Mouse (Mus musculus): ENCODE data around the gene Arfgef2. TPM values are rescaled to one million over a fixed set of nuclear protein-coding genes. Genes with fewer than 3 reads are reported as not detected.

Arfgef2 gene
- polyA plus RNA-seq, 1 experiment, result 8.4 TPM

DNA sequence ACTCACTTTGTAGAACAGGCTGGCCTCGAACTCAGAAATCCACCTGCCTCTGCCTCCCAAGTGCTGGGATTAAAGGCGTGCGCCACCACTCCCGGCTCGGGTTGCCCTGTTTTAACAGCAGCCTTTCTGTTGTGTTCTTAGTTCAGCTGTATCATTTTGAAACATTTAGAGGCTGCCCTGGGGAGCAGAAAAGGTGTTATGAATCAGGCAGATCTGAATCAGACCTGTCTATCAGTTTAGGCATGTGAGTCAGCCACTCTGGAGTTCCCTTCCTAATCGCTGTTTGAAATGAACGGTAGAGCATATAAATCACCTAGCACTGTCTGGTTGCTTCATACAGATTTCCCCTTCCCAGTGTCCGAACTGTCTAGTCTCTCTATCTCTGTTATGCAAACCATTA is 105.1 kb downstream of the Arfgef2 start:
- H3K79me2 ChIP-seq (ENCODE audit: control insufficient read depth, insufficient read depth), result peaks cover 92% of the 10 kb centered on the region
- no peak overlapping the region for H3ac ChIP-seq (ENCODE audit: control insufficient read depth, insufficient read length)
- no peaks in the 10 kb centered on the region for H3K36me3 ChIP-seq (ENCODE audit: control insufficient read depth, insufficient read depth)
- no peak for TF ChIP-seq USF1 (IDR thresholded peaks at IDR 0.05; ENCODE audit: low read depth)
- no peak for TF ChIP-seq CEBPB (IDR thresholded peaks at IDR 0.05; ENCODE audit: insufficient read depth, poor library complexity, severe bottlenecking)
- TF ChIP-seq POLR2A (IDR thresholded peaks at IDR 0.05; ENCODE audit: insufficient read length, low read depth), result no peak
- no peak overlapping the region for H3K4me2 ChIP-seq (ENCODE audit: low read depth)
- no peaks in the 10 kb centered on the region for H3K27me3 ChIP-seq (ENCODE audit: control insufficient read depth, insufficient read depth, insufficient read length)
- H3K4me3 ChIP-seq, result no peak overlapping the region

DNA sequence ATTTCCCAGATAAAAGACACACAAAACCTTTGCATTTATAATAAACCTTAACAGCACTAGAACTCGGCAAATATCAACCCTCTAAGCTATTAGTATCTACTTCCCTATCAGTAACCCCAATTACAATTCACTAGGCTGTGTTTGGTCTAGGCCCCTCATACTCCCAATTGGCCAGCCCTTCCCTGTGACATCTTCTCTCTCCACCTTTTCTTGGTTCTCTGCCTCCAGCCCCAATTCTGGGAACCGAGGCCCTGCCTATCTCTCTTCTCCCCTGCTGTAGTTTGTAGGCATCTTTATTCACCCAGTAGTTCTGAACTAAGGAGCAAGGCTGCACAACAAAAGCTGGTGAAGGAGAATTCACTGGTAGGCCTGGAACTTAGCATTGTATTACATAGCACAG is 118.6 kb downstream of the Arfgef2 start:
- TF ChIP-seq USF1 (IDR thresholded peaks at IDR 0.05; ENCODE audit: low read depth) (no peak), MYOG (IDR thresholded peaks at IDR 0.05; ENCODE audit: control insufficient read depth in 1 of 3, insufficient read depth in 1 of 3, insufficient read length in 2 of 3, low read depth in 2 of 3) (no peak), REST (IDR thresholded peaks at IDR 0.05; ENCODE audit: insufficient read depth, insufficient read length) (no peak), CEBPB (IDR thresholded peaks at IDR 0.05; ENCODE audit: insufficient read depth, poor library complexity, severe bottlenecking) (no peak), TCF12 (IDR thresholded peaks at IDR 0.05; ENCODE audit: insufficient read depth, poor library complexity, severe bottlenecking) (no peak), MYOD1 (IDR thresholded peaks at IDR 0.05; ENCODE audit: control insufficient read depth in 1 of 3, insufficient read length in 2 of 3, low read depth in 2 of 3) (no peak), TCF3 (IDR thresholded peaks at IDR 0.05; ENCODE audit: insufficient read length, low read depth) (no peak), POLR2A (IDR thresholded peaks at IDR 0.05; ENCODE audit: insufficient read length, low read depth) (no peak), MAX (IDR thresholded peaks at IDR 0.05; ENCODE audit: low read depth) (no peak)
- Histone ChIP-seq H3K36me3 (ENCODE audit: control insufficient read depth, insufficient read depth) (peaks cover 70% of the 10 kb centered on the region), H3K79me2 (ENCODE audit: control insufficient read depth, insufficient read depth) (peaks cover 13% of the 10 kb centered on the region), H3K4me3 (no peak overlapping the region), H3K27me3 (ENCODE audit: control insufficient read depth, insufficient read depth, insufficient read length) (no peaks in the 10 kb centered on the region), H3ac (ENCODE audit: control insufficient read depth, insufficient read length) (no peak overlapping the region), H3K4me2 (ENCODE audit: low read depth) (no peak overlapping the region)

DNA sequence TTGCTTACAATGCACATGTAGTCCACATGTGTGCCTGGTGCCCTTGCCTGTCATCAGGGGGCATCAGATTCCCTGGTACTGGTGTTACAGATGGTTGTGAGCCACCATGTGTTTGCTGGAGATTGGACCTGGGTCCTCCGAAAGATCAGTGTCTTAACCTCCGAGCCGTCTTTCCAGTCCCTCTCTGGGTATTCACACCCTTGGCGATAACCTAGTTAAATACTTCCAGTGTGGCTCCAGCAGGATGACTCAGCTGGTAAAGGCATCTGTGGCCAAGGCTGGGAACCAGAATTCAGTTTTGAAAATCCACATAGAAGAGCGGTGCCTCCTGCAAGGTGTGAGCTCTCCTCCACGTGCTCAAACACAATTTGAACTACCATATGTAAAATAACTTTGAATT is 128.6 kb downstream of the Arfgef2 start:
- Histone ChIP-seq H3K4me2 (ENCODE audit: low read depth) (no peak overlapping the region), H3K4me3 (no peak overlapping the region)
- TF ChIP-seq TCF3 (IDR thresholded peaks at IDR 0.05; ENCODE audit: insufficient read length, low read depth) (no peak), MYOD1 (IDR thresholded peaks at IDR 0.05; ENCODE audit: control insufficient read depth in 1 of 3, insufficient read length in 2 of 3, low read depth in 2 of 3) (no peak)

DNA sequence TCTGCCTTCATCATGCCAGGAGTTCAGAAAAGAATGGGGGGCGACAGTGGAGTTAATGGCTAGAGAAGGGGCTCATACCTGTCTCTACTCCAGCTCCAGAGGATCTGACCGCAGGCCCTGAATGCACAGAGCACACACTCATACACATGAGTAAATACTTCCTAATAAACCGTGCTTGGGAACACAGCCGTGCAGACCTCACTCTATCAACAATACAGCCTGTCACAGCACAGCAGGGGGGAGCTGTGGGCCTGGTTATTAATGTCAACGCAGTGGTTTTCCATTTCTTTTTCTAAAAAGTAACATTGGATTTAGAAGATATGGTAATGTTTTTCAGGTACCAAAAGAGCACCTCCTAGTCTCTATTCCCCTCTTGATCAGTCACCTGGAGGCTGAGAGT is 129.0 kb downstream of the Arfgef2 start:
- TF ChIP-seq POLR2AphosphoS2 (IDR thresholded peaks at IDR 0.05; ENCODE audit: insufficient read length, low read depth) (no peak), MYOG (IDR thresholded peaks at IDR 0.05; ENCODE audit: control insufficient read depth in 1 of 3, insufficient read depth in 1 of 3, insufficient read length in 2 of 3, low read depth in 2 of 3) (no peak), TCF12 (IDR thresholded peaks at IDR 0.05; ENCODE audit: insufficient read depth, poor library complexity, severe bottlenecking) (no peak), TCF3 (IDR thresholded peaks at IDR 0.05; ENCODE audit: insufficient read length, low read depth) (no peak), SRF (IDR thresholded peaks at IDR 0.05; ENCODE audit: control insufficient read depth, insufficient read length, low read depth) (no peak), USF1 (IDR thresholded peaks at IDR 0.05; ENCODE audit: low read depth) (no peak), MAX (IDR thresholded peaks at IDR 0.05; ENCODE audit: low read depth) (no peak), POLR2A (IDR thresholded peaks at IDR 0.05; ENCODE audit: insufficient read length, low read depth) (no peak), CEBPB (IDR thresholded peaks at IDR 0.05; ENCODE audit: insufficient read depth, poor library complexity, severe bottlenecking) (no peak), E2F4 (IDR thresholded peaks at IDR 0.05; ENCODE audit: insufficient read depth) (no peak), REST (IDR thresholded peaks at IDR 0.05; ENCODE audit: insufficient read depth, insufficient read length) (no peak)
- no peak overlapping the region for H3ac ChIP-seq (ENCODE audit: control insufficient read depth, insufficient read length)
- H3K27me3 ChIP-seq (ENCODE audit: control insufficient read depth, insufficient read depth, insufficient read length), result no peaks in the 10 kb centered on the region
- H3K36me3 ChIP-seq (ENCODE audit: control insufficient read depth, insufficient read depth), result peaks cover 71% of the 10 kb centered on the region
- H3K4me3 ChIP-seq, result no peak overlapping the region
- H3K4me2 ChIP-seq (ENCODE audit: low read depth), result no peak overlapping the region
- no peaks in the 10 kb centered on the region for H3K79me2 ChIP-seq (ENCODE audit: control insufficient read depth, insufficient read depth)

More for the DNA sequence above, 128.6 kb downstream of the Arfgef2 start:
- H3K27me3 ChIP-seq (ENCODE audit: control insufficient read depth, insufficient read depth, insufficient read length), result no peaks in the 10 kb centered on the region
- H3ac ChIP-seq (ENCODE audit: control insufficient read depth, insufficient read length), result no peak overlapping the region
- H3K36me3 ChIP-seq (ENCODE audit: control insufficient read depth, insufficient read depth), result peaks cover 71% of the 10 kb centered on the region
- H3K79me2 ChIP-seq (ENCODE audit: control insufficient read depth, insufficient read depth), result no peaks in the 10 kb centered on the region

DNA sequence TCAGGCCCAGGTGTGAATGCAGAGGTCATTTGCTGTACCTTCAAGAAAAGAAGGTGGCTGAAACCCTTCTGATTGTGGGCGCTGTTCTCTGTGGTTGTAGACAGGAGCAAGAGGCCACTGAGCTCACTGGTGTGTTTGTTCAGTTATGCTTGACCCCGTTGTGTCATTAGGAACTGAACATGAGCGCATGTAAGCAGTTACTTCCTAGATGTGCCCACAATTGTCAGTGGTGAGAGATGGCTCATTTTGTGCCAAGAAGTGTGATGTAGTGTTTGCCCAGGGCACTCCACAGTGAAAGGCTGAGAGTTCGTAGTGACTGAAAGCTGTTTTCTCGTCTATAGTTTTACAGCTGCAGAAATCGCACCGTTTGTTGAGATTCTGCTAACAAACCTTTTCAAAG is 130.2 kb downstream of the Arfgef2 start:
- no peak overlapping the region for H3K4me2 ChIP-seq (ENCODE audit: low read depth)
- H3K4me3 ChIP-seq, result no peak overlapping the region
- H3ac ChIP-seq (ENCODE audit: control insufficient read depth, insufficient read length), result no peak overlapping the region
- H3K27me3 ChIP-seq (ENCODE audit: control insufficient read depth, insufficient read depth, insufficient read length), result no peaks in the 10 kb centered on the region
- TF ChIP-seq MYOD1 (IDR thresholded peaks at IDR 0.05; ENCODE audit: control insufficient read depth in 1 of 3, insufficient read length in 2 of 3, low read depth in 2 of 3), result no peak
- TF ChIP-seq SRF (IDR thresholded peaks at IDR 0.05; ENCODE audit: control insufficient read depth, insufficient read length, low read depth), result no peak
- TF ChIP-seq E2F4 (IDR thresholded peaks at IDR 0.05; ENCODE audit: insufficient read depth), result no peak
- TF ChIP-seq TCF12 (IDR thresholded peaks at IDR 0.05; ENCODE audit: insufficient read depth, poor library complexity, severe bottlenecking), result no peak
- TF ChIP-seq CEBPB (IDR thresholded peaks at IDR 0.05; ENCODE audit: insufficient read depth, poor library complexity, severe bottlenecking), result no peak
- TF ChIP-seq TCF3 (IDR thresholded peaks at IDR 0.05; ENCODE audit: insufficient read length, low read depth), result no peak
- no peak for TF ChIP-seq USF1 (IDR thresholded peaks at IDR 0.05; ENCODE audit: low read depth)
- TF ChIP-seq MYOG (IDR thresholded peaks at IDR 0.05; ENCODE audit: control insufficient read depth in 1 of 3, insufficient read depth in 1 of 3, insufficient read length in 2 of 3, low read depth in 2 of 3), result no peak
- TF ChIP-seq REST (IDR thresholded peaks at IDR 0.05; ENCODE audit: insufficient read depth, insufficient read length), result no peak
- no peak for TF ChIP-seq MAX (IDR thresholded peaks at IDR 0.05; ENCODE audit: low read depth)
- TF ChIP-seq POLR2AphosphoS2 (IDR thresholded peaks at IDR 0.05; ENCODE audit: insufficient read length, low read depth), result no peak
- no peak for TF ChIP-seq POLR2A (IDR thresholded peaks at IDR 0.05; ENCODE audit: insufficient read length, low read depth)
- peaks cover 63% of the 10 kb centered on the region for H3K36me3 ChIP-seq (ENCODE audit: control insufficient read depth, insufficient read depth)
- no peaks in the 10 kb centered on the region for H3K79me2 ChIP-seq (ENCODE audit: control insufficient read depth, insufficient read depth)

All from myocyte (in vitro differentiated cells).